Mouse (Mus musculus) ES-E14 (cell line): Measurements from ENCODE around the gene Bmf. TPM values are rescaled to one million over a fixed set of nuclear protein-coding genes. Genes with fewer than 3 reads are reported as not detected.

Experiments
- DNase-seq: peaks from one replicate; pipeline ENCODE4 v3.0.0-alpha.2; 2013; ENCODE audit warnings: low read depth, low spot score
- H3K27ac ChIP-seq: 2 replicates; pipeline ENCODE4 v1.5.1; 2012; ENCODE audit warnings: low read depth, mild to moderate bottlenecking, low read length, moderate library complexity, mixed read lengths; ENCODE audit not compliant: poor library complexity, insufficient read depth, severe bottlenecking
- H3K36me3 ChIP-seq: 2 replicates; pipeline ENCODE4 v1.6.1; 2012; ENCODE audit warnings: mild to moderate bottlenecking, low read length, moderate library complexity, mixed read lengths; ENCODE audit not compliant: control insufficient read depth, poor library complexity, insufficient read depth, severe bottlenecking
- H3K4me1 ChIP-seq, 2 experiments: fragments of 150-350 bp in 1 of 2; sonication (generic) in 1 of 2; 2 replicates each; pipeline ENCODE4 v1.6.1; 2012; ENCODE audit warnings: low read length in 2 of 2, mild to moderate bottlenecking in 1 of 2, mixed read lengths in 1 of 2; ENCODE audit not compliant: control insufficient read depth in 2 of 2, insufficient read depth in 2 of 2, poor library complexity in 1 of 2
- H3K4me3 ChIP-seq, 2 experiments: fragments of 150-350 bp in 1 of 2; sonication (generic) in 1 of 2; 2 replicates each; pipeline ENCODE4 v1.5.1; 2012; ENCODE audit warnings: low read length in 2 of 2, low read depth in 1 of 2, mild to moderate bottlenecking in 1 of 2, mixed read lengths in 1 of 2; ENCODE audit not compliant: insufficient read depth in 1 of 2, poor library complexity in 1 of 2, severe bottlenecking in 1 of 2
- H3K9ac ChIP-seq: 2 replicates; pipeline ENCODE4 v1.6.1; 2012; ENCODE audit warnings: low read depth, mild to moderate bottlenecking, low read length, mixed read lengths; ENCODE audit not compliant: poor library complexity, insufficient read depth, severe bottlenecking
- H3K9me3 ChIP-seq: fragments of 150-350 bp; sonication (generic); 2 replicates; pipeline ENCODE4 v1.6.1; 2012; ENCODE audit warnings: low read depth, mild to moderate bottlenecking, low read length; ENCODE audit not compliant: control insufficient read depth, insufficient read depth
- CHD2 ChIP-seq: IDR thresholded peaks from 2 replicates; pipeline ENCODE4 v1.6.1; 2014; ENCODE audit warnings: mild to moderate bottlenecking, low read depth, low read length, inconsistent platforms
- HCFC1 ChIP-seq: IDR thresholded peaks from 2 replicates; pipeline ENCODE4 v1.6.1; 2012; ENCODE audit warnings: low read length, inconsistent platforms, borderline replicate concordance; ENCODE audit not compliant: insufficient read depth
- MAFK ChIP-seq: IDR thresholded peaks from 2 replicates; pipeline ENCODE4 v1.6.1; 2014; ENCODE audit warnings: mild to moderate bottlenecking, low read depth, low read length, inconsistent platforms; ENCODE audit not compliant: insufficient read depth
- ZC3H11A ChIP-seq: IDR thresholded peaks from 2 replicates; pipeline ENCODE4 v1.6.1; 2012; ENCODE audit warnings: low read depth, mild to moderate bottlenecking, inconsistent platforms, low read length, borderline replicate concordance
- ZNF384 ChIP-seq: IDR thresholded peaks from 2 replicates; pipeline ENCODE4 v1.6.1; 2012; ENCODE audit warnings: low read depth, low read length, inconsistent platforms
- in situ Hi-C, 2 experiments: fragments of 600-800 bp; cut with MboI; formaldehyde crosslinking; loops; one replicate each; pipeline ENCODE4 v1.15.1; 2025; ENCODE audit warnings: low sequenced_read_pairs in 2 of 2, inconsistent platforms in 1 of 2; ENCODE audit not compliant: unreplicated experiment in 2 of 2
- total RNA-seq: library from RNA; depleted of rRNA; stranded (reverse); fragments of 300-350 nt; gene quantifications from 2 replicates; pipeline ENCODE4 v1.2.3, GENCODE M21; 2012; rRNA removed

The Bmf gene
- total RNA-seq, 1 experiment: 9.1 TPM

DNA sequence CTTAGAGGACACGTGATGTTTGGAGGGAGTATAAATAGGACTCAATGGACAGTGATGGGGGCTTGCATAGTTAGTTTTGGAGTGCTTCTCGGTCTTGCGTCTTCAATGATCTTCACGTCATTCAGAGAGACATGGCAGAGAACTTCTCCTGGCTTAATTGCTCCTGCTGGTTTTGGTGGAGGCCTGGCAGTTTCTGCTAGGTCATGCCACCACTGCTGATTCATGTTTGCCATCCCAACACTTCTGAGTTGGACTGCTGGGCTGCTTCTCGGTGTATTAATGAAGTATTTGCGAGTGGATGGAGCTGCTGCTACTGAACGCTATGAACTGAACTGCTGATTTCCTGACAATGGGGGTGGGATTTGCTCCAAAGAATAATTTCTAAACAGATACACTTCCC is 68.6 kb downstream of the Bmf start:
- H3K4me1 ChIP-seq: peaks cover 11% of the 10 kb centered on the region in 2 experiments
- DNase-seq: no peak
- no peak overlapping the region for H3K4me3 ChIP-seq
- peaks cover 7% of the 10 kb centered on the region for H3K36me3 ChIP-seq
- no peaks in the 10 kb centered on the region for H3K9me3 ChIP-seq
- H3K9ac ChIP-seq: no peak overlapping the region
- H3K27ac ChIP-seq: no peak overlapping the region
- TF ChIP-seq ZC3H11A: no peak
- no peak for TF ChIP-seq ZNF384
- in situ Hi-C loops: loop anchor here in 1 of 2 experiments (10.0 to 25.0 kb wide), 2 partner anchors 134 to 406 kb away; no protein-coding TSS in a partner anchor

DNA sequence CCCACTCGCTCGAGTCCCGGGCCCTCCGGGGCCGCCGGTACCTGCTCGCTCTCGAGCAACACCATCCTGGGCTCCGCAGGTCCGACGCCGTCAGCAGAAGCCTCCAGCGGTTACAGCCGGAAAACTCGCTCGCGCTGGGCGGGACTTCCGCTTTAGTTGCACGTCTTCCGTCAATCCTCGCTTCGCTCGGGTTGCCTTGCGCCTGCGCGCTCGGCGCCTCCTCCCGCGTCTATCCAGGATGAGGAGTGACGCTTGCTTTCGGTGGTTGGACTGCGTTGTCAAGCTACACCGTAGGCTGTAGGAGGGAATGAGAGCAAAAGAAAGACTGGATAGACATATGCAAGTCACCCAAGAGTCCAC is 70.0 kb downstream of the Bmf start, which contains the start of gene Srp14:
TSS of gene Srp14 (minus strand) at position 162 of the 360 bp plus-strand sequence.
- Histone ChIP-seq H3K27ac (no peak within 1 kb of the TSS), H3K36me3 (peaks cover 12% of the 10 kb centered on the region), H3K9me3 (no peaks in the 10 kb centered on the region), H3K4me1 (peaks cover 5 to 8% of the 10 kb centered on the region in 2 experiments; a peak in 3 of 4 replicates), H3K9ac (peak within 1 kb of the TSS; percentile 91), H3K4me3 (peak within 1 kb of the TSS; percentile 95 to 97)
- TF ChIP-seq CHD2 (no peak), HCFC1 (no peak), MAFK (no peak), ZC3H11A (no peak), ZNF384 (no peak)
- in situ Hi-C loops: loop anchor here in 1 of 2 experiments (25.0 kb wide), 1 partner anchor 408 kb away; no protein-coding TSS in a partner anchor
- DNase-seq: peak; percentile 86

DNA sequence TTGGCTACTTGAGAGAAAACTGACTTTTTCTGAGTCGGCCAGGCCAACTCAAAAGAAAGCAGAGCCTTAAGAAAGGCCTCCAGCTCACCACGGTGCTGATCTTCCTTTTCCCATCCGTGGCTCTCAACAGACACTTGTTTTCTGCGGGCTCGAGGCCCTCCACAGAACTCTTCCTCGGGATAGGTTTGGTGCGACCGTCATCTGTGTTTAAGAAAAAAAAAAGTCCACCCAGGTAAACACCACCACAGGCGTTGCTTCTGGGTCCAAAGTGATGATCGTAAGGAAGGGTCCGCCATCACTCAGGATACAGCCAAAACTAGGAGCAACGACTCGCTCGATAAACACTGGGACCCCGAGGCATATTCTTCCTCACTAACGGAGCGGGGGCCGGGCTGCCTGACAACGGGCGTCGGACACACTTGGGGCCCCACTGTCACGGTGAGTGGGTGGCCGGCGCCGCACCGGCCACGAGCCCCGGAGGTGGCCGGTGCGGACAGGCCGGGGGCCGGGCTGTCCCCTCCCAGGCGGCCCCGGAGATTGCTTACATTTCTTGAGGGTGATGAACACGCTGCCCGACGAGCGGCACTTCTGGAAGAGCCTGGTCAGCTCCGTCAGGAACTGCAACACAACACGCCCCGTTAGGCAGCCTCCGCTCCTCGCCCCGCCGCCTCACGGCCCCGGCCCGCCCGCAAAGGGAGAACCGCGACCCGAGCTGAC is 70.5 kb downstream of the Bmf start:
- TF ChIP-seq CHD2 (no peak), MAFK (no peak), ZNF384 (no peak), HCFC1 (no peak), ZC3H11A (no peak)
- H3K27ac ChIP-seq: no peak overlapping the region
- peaks cover 15% of the 10 kb centered on the region for H3K36me3 ChIP-seq
- peak overlapping the region; percentile 95 to 97 for H3K4me3 ChIP-seq
- H3K9me3 ChIP-seq: no peaks in the 10 kb centered on the region
- no peak for DNase-seq
- peak overlapping the region; percentile 91 for H3K9ac ChIP-seq
- peaks cover 5% of the 10 kb centered on the region in 2 experiments; a peak in 3 of 4 replicates for H3K4me1 ChIP-seq
- in situ Hi-C loops: loop anchor here in 1 of 2 experiments (25.0 kb wide), 1 partner anchor 408 kb away; no protein-coding TSS in a partner anchor

Other genes starting within 250 kb of the Bmf start
- gene Gpr176, start 176.3 kb downstream of the Bmf start, total RNA-seq: 0.22 and 0.26 TPM in 2 replicates
- gene Eif2ak4, start 161.1 kb downstream of the Bmf start, total RNA-seq: 8.1 and 10.5 TPM in 2 replicates
- 132 and 191 TPM in 2 replicates for gene Srp14, start 70.0 kb downstream of the Bmf start, total RNA-seq
- gene Bub1b, start 48.5 kb upstream of the Bmf start, total RNA-seq: 115 and 121 TPM in 2 replicates
- 0.85 and 3.1 TPM in 2 replicates for gene Pak6, start 113.6 kb upstream of the Bmf start, total RNA-seq
- gene Ankrd63, start 154.3 kb upstream of the Bmf start, total RNA-seq: 0.05 TPM in 1 of 2 replicates, not detected in the other
- gene Plcb2, start 178.8 kb upstream of the Bmf start, total RNA-seq: 0.09 TPM in 1 of 2 replicates, not detected in the other
- 2.2 and 2.7 TPM in 2 replicates for gene Inafm2, start 196.1 kb upstream of the Bmf start, total RNA-seq
- gene Ccdc9b, start 213.0 kb upstream of the Bmf start, total RNA-seq: 1.1 and 3.1 TPM in 2 replicates
- not detected in 2 replicates for gene Phgr1, start 223.1 kb upstream of the Bmf start, total RNA-seq
- gene Disp2, start 230.0 kb upstream of the Bmf start, total RNA-seq: 0.21 and 0.31 TPM in 2 replicates